Mouse (Mus musculus): ENCODE results near the gene Rbbp5.

DNA sequence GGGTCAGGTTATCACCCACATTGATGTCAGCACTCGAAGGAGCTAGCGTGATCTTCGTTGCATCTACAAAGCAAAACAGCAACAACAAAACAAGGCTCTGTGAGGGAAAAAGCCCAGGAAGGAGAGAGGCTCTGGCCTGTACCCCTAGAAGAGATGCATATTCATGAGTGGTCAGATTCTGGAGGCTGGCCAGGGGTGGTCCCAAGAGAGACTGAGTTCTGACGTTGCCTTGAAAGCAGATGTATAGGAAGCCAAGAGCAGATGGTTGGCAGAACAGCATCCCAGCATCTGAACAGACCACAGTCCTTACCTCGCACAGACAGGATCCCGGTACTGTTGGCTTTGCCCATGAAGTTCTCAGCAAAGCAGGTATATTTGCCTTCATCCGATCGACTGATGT, 45.9 kb downstream of the Rbbp5 start:
- no peak for TF ChIP-seq CTCF (IDR thresholded peaks at IDR 0.05)
- no peak for TF ChIP-seq EP300 (IDR thresholded peaks at IDR 0.05)
